ENCODE assay signal across 27 mouse cellular contexts in genomic region chrX:155177230-155177629, GRCm38 (mm10). TPM values are rescaled to one million over a fixed set of nuclear protein-coding genes. Genes with fewer than 3 reads are reported as not detected.
DNase-seq lines count a peak whose midpoint lies in the region; ATAC-seq and TF ChIP-seq lines count a peak whose summit lies in the region.
"Had no signal": no experiment of that assay in that cellular context is flagged by ENCODE, and none has a peak within 500 bp of the region (broad histone marks: within the 10 kb centered on the region; RNA-seq: fewer than 3 reads in every experiment).

No protein-coding gene starts in this region.

- H3K27me3 ChIP-seq in kidney, adult 2 months (replicated peaks; ENCODE audit: control insufficient read depth, insufficient read depth, low read length) = no peaks in the 10 kb centered on the region
- H3K27me3 ChIP-seq: embryonic facial prominence, embryonic 12.5 days; forebrain, embryonic 15.5 days; hindbrain, embryonic 13.5 days; liver, embryonic 12.5 days had no signal

- H3K4me1 ChIP-seq in kidney, adult 2 months (ENCODE audit: control insufficient read depth, insufficient read depth, low read length) = no peaks in the 10 kb centered on the region
- H3K4me1 ChIP-seq: embryonic facial prominence, embryonic 12.5 days; forebrain, embryonic 15.5 days; hindbrain, embryonic 13.5 days; liver, embryonic 12.5 days had no signal

- DNase-seq in kidney, adult 2 months = peak; percentile 27
- no peak for DNase-seq in kidney, postnatal 10 days
- DNase-seq in 416B (ENCODE audit: low read depth) = peak; percentile 28
- DNase-seq in testis, postnatal 14 days (ENCODE audit: low spot score) = no peak
- no peak for DNase-seq in right cerebral cortex, postnatal 4 days
- no peak for DNase-seq in kidney, adult 18-20 months
- DNase-seq: cerebellum, adult 9-10 months; gastrocnemius, postnatal 36 days; heart, postnatal 10 days; left cerebral cortex, postnatal 4 days; right cerebral cortex, postnatal 25 days; thymus, postnatal 25 days had no signal

- no peak overlapping the region for H3K27ac ChIP-seq in kidney, adult 2 months (ENCODE audit: insufficient read depth, low read depth, low read length)
- H3K27ac ChIP-seq: embryonic facial prominence, embryonic 12.5 days; forebrain, embryonic 15.5 days; hindbrain, embryonic 13.5 days; liver, embryonic 12.5 days had no signal

- H3K4me3 ChIP-seq in kidney, adult 2 months (ENCODE audit: insufficient read depth, low read depth, low read length) = no peak overlapping the region
- H3K4me3 ChIP-seq: embryonic facial prominence, embryonic 12.5 days; forebrain, embryonic 15.5 days; hindbrain, embryonic 13.5 days; liver, embryonic 12.5 days had no signal

- TF ChIP-seq CTCF in kidney, adult 2 months (conservative IDR thresholded peaks at IDR 0.05; ENCODE audit: insufficient read depth, insufficient read length, low read depth, low read length) = no peak

- ATAC-seq in common myeloid progenitor, adult 5-6 weeks (replicated peaks; ENCODE audit: low read depth, poor library complexity, severe bottlenecking) = peak; percentile 87
- peak; percentile 92 for ATAC-seq in megakaryocyte progenitor cell, adult 5-6 weeks (replicated peaks; ENCODE audit: poor library complexity)
- ATAC-seq: forebrain, embryonic 15.5 days; inflammation-experienced regulatory T-cells, adult 6 months; liver, embryonic 12.5 days had no signal

- H3K36me3 ChIP-seq in kidney, adult 2 months (ENCODE audit: control insufficient read depth, insufficient read depth, low read length) = no peaks in the 10 kb centered on the region
- H3K36me3 ChIP-seq: embryonic facial prominence, embryonic 12.5 days; forebrain, embryonic 15.5 days; hindbrain, embryonic 13.5 days; liver, embryonic 12.5 days had no signal

- TF ChIP-seq POLR2A in kidney, adult 2 months (IDR thresholded peaks at IDR 0.05; ENCODE audit: low read depth, low read length) = no peak

- 50% methylated on average over 2 of the region's 2 CpGs for WGBS in kidney, adult 2 months

RNA-seq across cellular contexts. Expression of gene Sat1, which starts 39.0 kb away (rescaled TPM):
- 86.4 and 120 TPM in 2 replicates for polyA plus RNA-seq in kidney, adult 2 months (2012; rRNA removed)
- total RNA-seq in common myeloid progenitor, adult 5-6 weeks (2017) = 91.7 and 99.2 TPM in 2 replicates
- 196 and 241 TPM in 2 replicates for total RNA-seq in megakaryocyte progenitor cell, adult 5-6 weeks (2015)
- 213 and 249 TPM in 2 replicates for total RNA-seq in megakaryocyte progenitor cell, adult 5-6 weeks (2017)

RNA-seq across cellular contexts. Expression of gene Cldn34b2, which starts 49.0 kb away (rescaled TPM):
- polyA plus RNA-seq in kidney, adult 2 months (2012; rRNA removed) = 0.08 TPM in 1 of 2 replicates, not detected in the other
- not detected in 2 replicates for total RNA-seq in common myeloid progenitor, adult 5-6 weeks (2017)
- 0.12 TPM in 1 of 2 replicates, not detected in the other for total RNA-seq in megakaryocyte progenitor cell, adult 5-6 weeks (2015)
- total RNA-seq in megakaryocyte progenitor cell, adult 5-6 weeks (2017) = not detected in 2 replicates
- total RNA-seq: adrenal gland, postnatal 4 days; gastrocnemius, postnatal 36 days; heart, postnatal 10 days; layer of hippocampus, adult 18-20 months; left cerebral cortex, adult 18-20 months; left cerebral cortex, postnatal 4 days; midbrain, postnatal 0 days had no signal
- polyA plus RNA-seq: cortical plate, adult 2 months; embryonic facial prominence, embryonic 12.5 days; forebrain, embryonic 15.5 days; heart, embryonic 11.5 days; hindbrain, embryonic 13.5 days; inflammation-experienced regulatory T-cells, adult 6 months; kidney, embryonic 16.5 days; liver, embryonic 12.5 days; lung, embryonic 16.5 days; midbrain, postnatal 0 days had no signal

Comparison
In these comparisons a context has a peak if more than half of its experiments do, and no peak if none do; other contexts are left out.
1. DNase-seq: peak in kidney, adult 2 months (single experiment) and 416B (single experiment); none in kidney, postnatal 10 days (single experiment), testis, postnatal 14 days (single experiment), right cerebral cortex, postnatal 4 days (single experiment) and kidney, adult 18-20 months (single experiment).